Mouse (Mus musculus) embryo, embryonic 11 days (tissue): ENCODE measurements at regions not wholly inside any gene's neighbourhood (a gene's known extent, or its start where the extent isn't known, plus 50 kb on each side); places are given as distances from the start of the nearest gene placed in this dataset.
A peak's percentile ranks its signal among the peaks of the same experiment; 100 is the strongest.

ENCODE experiments used
- DNase-seq: peaks from one replicate; pipeline ENCODE4 v3.0.0-alpha.2; 2015

DNA sequence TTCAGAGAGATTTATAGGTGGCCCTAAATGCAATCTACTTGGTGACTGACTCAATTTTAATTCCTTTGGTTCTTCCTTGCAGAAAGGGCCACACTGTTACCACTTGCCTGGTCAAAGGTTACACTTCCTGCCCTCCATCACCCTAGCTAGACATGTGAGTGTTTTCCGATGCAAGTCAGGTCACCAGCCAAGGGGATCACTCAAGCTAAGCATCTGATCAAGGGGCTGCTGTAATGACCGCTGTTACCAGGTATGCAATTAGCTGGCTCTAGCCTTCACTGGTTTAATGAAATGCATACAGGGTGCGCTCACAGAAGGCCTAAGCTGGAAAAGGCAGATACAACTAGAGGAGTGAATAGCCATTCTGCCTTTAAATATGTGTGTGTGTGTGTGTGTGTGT is 105.1 kb downstream of the Mtx2 start:
- peak; percentile 60 for DNase-seq

DNA sequence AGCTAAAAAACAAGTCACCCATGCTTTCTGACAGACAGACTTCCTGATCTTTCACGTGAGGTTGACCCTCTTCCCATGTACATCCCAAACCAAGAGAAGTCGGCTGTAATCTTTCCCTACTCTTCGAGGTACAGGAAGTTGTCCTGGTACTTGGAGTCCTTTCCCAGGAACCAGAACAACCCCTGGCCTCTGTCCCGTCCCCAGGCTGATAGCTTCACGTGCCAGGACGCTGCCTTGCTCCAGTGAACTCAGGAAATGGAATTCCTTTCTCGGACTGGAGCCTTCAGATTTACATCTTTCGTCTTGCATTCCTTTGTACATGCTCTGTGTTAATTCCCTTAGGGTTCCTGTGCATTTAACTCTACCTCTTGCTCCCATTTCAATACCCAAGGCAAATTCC is 107.6 kb downstream of the Mtx2 start:
- DNase-seq: peak; percentile 49

DNA sequence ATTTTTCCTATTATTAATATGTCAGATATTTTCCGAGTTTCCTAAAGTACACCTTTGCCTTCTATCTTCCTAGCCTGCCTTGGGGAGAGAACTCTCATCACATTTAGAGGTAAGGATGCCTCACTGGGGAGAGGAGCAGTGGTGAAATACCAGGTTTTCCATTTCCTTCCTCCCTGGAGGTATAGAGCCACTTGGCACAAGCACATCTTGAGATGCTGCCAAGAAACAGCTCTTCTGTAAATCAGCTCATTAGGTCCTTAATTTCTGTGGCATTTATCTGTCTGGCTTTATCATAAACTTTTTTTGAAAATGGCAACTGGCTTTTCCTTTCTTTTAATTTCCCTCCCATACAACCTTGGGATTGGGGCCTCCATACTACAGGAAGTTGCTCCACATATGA is 108.2 kb downstream of the Mtx2 start:
- DNase-seq: no peak

DNA sequence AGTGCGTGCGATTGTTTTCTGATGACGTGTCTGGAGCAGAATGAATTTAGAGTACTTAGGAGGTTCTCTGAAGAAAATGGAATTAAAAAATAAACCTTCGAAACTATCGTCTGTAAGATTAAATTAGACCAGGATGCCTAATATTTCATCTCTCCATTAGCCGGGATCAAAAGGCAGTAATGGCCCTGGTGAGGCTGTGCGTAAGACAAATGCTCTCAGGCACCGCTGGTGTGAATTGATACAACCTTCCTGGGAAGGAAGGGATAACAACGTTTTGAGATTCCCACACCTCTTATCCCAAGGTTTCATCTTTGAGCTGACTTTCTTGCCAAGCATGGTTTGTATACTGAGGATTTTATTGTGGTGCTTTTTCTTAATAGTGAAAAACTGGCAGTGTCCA is 113.1 kb downstream of the Mtx2 start:
- no peak for DNase-seq

DNA sequence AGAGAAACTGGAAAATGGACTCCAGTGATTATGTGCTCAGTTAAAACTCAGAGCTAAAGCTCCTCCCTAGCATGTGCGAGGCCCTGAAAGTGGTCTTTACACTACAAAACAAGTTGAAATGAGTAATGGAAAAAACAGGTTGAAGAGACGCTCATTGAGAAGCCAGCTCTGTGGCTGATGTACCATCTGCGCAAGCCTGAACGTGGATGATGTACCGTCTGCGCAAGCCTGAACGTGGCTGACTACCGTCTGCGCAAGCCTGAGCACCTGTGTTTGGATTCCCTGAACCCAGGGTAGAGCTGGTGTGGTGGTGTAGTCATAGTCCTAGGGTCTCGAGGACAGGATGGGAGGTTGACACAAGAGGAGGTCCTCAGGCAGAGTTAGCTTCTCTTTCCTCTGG is 116.4 kb downstream of the Mtx2 start:
- DNase-seq: no peak

DNA sequence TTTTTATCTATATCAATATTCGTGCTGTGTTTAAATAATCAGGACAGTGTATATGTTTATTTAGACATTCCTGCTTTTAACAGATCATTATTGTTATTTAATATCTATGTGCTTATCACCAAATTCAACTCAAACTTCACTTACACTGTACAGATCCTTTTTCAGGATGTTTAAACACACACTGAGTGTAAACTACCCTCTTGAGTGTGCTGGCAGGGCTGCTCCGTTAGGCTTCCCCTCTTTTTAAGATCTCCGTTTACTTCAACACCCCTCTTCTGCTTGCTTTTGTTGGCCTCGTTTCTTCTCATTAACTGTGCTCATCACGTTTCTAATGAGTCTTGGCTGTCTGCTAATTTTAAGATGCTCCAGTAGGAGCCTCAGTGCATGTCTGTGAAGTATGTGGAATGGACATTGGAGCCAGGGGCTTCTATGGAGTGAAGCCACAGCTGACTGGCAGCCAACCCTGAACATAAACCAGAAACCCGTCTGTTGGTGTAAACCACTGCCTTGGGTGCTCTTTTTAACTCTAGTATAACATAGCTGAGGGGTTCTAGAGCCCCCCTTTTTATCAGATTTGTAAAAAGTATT is 117.1 kb downstream of the Mtx2 start:
- no peak for DNase-seq

DNA sequence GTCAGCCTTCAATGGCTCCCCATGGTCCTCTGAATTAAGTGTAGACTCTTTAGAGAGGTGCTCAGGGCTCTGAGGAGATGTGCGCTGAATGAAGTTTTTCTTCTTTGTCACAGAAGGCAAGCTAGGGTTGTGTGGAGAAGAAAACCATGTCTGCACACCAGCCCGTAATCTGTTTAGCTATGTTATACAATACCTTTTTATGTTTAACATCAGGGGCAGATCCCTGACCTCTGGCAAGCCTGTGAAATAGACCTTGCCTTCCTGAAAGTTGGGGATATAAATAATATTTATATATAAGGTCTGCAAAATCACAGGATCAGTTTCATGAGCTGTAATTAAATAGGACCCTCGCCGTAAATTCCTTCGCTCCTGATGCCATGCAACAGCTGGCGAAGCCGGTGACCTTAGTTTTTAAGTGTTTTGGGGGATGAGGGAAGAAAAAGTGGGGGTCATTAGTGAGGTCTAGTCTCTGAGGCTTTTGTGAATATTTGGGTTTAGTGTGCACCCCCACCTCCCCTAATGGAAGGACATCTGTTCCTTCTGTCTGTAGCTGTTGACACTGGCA is 119.7 kb downstream of the Mtx2 start:
- peak; percentile 48 for DNase-seq

DNA sequence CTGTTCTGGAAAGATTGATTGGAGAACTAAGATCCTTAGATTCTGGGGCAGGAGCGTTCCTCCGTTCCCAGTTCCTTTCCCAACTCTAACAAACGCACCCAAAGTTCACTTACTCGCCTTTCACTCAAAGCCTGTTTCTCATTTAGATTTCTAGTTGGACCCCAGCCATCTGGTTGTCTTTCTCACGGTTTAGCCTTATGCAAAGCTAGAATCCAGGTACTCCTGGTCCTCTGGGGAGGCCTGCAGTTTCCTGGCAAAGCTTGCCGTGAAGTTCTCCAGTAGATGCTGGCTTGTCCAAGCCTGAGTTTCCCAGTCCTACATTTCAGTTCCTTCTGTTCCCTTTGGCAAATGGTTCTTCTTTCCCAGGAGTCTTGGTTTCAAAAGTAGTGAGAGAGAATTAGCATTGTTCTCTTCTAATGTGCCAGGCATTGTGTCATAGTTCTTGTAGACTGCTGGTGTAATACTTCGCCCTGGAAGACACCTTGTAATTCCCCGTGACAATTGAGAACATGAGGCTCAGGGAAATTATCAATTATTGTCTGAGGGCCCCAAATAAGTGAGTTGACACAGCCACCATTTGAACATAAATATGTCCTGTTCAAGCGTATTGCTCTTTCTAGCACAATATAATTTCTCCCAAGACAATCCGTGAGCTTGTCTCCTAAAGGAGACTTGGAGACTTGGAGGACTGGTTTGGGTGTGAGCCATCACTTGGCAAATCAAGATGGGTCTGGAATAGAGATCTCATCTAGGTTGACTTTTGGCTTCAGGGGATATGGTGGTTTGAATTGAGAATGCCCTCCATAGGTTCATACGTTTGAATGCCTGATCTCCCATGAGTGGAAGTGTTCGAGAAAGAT is 126.0 kb downstream of the Mtx2 start:
- no peak for DNase-seq

DNA sequence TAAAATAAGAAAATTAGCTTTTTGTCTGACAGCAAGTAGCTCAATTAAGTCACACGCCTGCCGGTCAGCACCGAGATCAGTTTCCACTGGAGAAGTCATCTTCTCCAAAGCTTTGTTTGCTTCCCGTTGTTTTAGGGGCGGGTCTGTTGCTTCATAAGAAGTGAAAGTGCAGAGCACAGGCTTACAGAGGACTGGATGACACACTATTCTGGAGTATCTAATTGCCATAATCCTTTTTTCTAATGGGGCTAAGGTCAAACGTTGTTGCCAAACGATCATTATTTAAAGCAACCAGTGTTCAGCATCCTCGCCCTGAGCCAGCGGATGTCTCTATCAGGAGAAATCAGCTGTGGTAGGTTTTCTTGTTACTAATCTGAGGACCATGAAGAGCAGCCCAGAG is 128.5 kb downstream of the Mtx2 start:
- no peak for DNase-seq

DNA sequence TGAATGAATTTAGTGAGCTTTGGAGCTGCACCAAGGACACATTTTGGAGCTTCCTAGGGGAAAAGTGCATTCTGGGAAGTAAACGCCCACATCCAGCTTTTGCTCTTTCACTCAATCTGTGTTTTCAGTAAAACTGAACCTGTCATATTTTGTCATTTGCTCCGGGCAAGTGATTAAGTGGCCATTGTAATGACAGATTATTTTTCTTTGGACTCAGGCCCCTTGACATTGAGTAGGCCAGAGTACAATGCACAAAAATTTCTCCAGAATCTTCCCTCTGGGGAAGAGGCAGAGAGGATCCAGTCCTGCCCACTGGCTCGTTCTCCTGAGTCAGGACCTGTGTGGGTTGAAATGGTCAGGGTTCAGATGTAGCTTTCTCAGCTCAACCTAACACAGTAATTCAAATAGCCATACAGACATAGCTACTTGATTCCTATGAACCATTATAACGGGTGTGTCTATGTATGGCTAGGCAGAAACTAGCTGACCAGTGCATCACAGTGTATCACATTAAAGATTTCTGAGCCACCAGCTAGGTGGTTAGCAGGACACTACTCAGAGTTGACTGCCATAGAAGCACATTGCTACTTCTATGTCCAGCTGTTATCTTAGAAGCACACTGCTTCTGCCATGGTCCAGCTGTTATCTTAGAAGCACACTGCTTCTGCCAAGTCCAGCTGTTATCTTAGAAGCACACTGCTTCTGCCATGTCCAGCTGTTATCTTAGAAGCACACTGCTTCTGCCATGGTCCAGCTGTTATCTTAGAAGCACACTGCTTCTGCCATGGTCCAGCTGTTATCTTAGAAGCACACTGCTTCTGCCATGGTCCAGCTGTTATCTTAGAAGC is 129.9 kb downstream of the Mtx2 start:
- no peak for DNase-seq

DNA sequence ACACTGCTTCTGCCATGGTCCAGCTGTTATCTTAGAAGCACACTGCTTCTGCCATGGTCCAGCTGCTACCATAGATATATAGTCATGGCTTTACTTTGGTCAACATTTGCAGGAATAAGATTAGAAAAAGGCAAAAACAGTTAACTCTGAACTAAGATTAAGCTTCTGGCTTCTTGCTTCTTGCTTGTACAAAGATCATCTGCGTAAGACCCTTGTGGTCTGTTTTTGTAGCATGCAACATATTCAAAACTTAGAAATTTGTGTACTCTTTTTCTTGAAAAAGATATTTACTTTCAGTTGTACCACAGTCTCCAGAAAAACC is 130.5 kb downstream of the Mtx2 start:
- DNase-seq: no peak

DNA sequence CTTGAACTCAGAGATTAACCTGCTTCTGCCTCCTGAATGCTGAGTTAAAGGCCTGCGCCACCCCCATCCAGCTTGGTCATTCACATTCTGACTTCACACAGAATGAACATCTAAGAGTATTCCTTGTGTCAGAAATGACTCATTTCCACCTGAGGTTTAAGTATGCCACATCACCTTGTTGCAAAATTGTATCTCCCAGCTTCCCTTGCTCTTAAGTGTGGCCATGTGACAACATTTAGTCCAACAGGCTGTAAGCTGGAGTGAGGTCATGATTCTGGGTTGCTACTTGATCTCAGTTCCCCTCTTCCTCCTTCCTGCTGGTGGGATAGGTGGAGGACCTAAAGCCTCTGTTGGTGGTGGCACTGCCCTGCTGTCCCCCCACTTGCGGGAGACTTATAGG is 131.0 kb downstream of the Mtx2 start:
- DNase-seq: no peak

DNA sequence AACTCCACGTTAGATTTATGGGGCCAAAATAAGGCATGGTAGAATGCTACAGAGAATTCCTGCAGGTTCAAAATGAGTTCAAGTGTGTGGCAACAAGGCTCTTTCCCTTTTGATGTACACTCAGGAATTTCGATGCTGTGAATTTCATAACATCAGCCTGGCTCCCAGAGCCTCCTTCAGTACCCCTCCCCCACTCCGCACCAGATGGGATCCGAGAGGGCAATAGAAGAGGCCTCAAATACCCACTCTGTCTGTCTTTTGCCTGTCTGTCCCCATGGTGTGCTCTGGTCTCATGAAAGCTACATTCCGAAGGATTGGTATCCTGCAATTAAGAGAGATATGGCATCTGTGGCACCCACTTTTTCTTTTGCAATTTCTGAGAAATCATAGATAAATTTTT is 134.3 kb downstream of the Mtx2 start:
- peak; percentile 72 for DNase-seq

DNA sequence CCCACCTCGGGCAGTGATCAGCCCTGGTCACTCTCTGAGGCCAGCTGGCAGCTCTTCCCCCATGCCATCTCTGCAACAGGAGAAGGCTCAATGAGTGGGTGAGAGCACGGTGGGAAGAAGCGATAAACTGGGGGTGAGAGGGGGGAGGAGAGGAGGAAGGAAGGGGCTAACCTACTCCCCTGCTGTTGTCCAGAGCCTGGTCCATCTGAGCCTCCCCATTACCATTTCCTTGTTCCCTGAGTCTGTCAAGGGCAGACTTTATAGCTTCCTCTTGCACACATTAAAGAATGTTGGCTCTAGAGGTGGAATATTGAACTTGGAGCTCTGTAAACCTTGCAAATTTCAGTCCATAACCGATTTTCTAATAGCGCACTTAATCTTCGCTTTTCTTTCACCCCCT is 136.8 kb downstream of the Mtx2 start:
- DNase-seq: no peak

DNA sequence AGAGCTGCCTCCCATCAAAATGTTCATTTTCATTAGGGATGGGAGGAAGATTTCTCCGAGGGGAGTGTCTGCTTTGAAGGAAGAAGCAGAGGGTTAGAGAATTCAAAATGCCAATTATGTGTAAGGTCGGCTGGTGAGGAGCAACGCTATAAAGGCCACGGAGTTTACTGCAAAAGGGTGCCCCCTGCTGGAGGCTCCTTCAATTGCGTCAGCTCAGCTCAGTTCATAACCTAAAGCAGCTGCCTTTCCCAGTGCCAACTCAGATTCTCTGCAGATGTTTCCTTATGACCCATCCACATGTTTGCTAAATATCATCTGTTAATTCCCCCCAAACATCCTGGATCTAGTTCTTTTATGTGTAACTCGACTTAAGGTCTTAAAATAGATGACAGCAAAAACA is 138.8 kb downstream of the Mtx2 start:
- DNase-seq: peak; percentile 91

DNA sequence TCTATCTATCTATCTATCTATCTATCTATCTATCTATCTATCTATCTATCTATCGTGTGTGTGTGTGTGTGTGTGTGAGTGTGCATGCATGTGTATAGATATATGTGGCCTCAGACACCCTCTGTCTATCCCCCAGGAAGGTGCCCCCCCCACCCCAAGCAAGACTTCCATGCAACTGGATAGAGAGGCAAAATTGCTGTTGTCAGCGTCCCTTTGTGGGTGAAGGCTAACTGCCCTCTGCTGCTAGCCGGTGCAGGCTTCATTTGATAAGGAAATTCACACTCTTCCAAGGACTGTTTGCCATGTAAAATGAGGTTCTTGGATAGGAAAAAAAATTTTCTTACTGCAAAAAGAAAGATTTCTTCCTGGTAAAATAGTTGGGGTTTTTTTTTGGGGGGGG is 139.4 kb downstream of the Mtx2 start:
- no peak for DNase-seq

DNA sequence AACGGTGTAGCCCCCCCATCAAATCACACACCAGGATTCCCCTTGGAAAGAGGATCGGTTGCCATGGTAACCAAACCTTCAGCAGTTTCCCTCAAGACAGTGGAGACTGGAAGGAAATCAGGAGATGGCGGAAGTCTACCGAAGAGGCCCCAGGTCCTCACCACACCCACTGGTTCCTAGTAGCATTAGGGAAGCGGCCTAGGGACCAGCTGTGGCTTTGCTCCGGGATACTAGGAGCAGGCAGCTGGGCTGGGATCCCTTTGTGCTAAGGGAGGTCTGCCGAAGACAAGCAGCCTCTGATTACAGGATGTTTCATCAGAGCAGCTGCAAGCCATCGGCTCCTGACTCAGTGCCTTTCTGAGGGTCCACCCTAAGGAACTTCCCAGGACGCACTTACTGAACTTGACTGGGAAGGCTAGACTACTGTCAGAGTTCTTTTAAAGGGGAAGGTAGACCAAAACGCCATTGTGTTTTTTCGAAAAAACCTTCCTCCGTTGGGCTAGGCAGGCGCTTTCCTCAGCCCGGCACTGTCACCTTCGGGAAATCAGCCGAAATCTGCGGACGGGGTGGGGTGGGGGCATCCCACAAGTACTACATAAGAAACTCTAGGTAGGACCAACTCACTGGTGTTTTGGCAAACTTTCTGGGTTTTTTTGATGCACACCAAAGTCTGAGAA is 139.9 kb downstream of the Mtx2 start:
- peak; percentile 77 for DNase-seq

DNA sequence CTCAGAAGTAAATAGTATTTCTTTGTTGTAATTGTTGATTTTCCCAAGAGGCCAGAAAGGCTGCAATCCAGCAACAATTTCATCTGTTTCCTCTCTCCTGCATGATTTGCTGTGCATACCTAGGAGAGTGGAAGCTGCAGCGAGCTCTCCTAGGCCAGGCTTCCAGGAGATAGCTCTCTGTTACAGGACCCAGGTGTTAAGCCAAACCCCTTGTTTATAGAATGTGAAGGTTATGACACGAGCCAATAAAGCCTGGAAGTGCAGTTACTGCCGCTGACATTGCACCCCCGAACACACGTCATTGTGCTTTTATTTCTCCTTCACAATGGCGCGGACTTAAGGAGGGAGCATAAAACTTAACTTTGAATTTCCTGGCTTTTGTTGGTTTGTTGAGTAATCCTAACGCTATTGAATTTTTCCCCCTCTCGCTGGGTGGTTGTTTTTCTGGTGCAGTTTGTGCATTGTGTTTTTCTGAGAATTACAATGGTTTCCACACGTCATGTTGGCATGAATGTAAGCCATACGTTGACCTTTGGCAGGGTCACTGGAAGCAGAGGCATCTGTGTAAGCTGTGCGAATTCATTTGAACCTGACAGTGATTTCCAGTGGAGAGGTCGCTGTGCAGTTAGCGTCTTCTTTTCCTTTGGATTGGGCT is 145.1 kb downstream of the Mtx2 start:
- peak; percentile 61 for DNase-seq

DNA sequence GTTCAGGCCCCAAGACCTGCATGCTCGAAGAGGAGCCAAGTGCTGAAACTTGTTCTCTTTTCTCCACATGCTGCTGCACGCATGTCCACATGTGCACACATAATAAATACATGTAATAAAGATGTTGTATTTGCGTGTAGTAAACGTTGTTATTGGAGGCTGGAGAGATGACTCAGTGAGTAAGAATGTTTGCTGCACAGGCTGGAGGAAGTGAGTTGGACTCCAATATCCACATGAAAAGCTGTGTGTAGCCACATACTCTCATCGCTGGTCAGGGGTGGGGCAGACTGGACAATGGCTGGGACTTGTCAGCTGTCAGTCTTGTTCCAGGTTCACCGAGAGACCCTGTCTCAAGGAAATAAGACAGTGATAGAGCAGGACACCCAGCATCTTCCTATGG is 147.8 kb downstream of the Mtx2 start:
- DNase-seq: no peak

DNA sequence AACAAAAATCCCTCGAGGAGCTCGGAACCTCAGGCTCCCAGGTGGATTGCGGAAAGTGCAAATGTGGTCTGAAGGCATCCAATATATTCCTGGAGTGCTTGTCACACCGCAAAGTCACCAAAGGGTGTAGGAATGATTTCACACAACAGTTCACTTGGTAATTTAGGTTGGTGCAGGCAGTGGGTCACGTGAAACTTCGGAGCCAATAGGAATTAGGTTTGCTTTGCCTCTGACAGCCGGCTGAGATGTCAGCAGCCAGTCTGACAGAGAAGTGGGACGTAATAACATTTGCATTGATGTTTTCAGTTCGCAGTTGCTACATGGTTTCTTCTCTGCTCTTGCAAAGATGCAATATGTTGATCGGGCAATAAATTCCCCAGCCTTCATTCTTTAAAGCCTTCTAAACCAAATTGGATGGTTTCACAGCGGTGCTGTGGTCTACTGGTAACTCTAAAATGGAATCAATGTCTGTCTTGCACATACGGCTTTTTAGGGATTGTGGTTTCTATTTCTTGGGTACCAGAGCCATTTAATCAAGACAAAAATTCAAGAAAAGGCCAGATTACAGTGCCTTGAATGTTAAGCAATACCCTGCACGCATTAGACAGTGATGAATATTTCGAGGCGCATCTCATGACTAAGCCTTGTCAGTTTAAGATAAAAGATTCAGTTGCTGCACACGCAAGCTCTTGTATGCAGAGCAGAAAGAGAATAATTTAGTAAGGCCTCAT is 149.2 kb downstream of the Mtx2 start:
- DNase-seq: no peak

DNA sequence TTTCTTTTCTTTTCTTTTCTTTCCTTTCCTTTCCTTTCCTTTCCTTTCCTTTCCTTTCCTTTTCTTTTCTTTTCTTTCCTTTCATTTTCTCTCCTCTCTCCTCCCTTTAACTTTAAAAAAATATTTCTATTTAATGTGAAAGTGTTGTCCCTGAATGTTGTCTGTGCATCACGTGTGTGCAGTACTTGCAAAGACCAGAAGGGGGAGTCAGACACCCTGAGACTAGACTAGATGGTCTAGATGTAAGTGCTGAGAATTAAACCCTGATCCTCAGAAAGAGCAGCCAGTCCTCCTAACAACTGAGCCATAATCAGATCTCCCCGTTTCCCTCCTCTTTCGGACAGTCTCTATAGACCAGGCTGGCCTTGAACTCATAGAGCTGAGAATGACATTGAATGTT is 151.7 kb downstream of the Mtx2 start:
- no peak for DNase-seq

DNA sequence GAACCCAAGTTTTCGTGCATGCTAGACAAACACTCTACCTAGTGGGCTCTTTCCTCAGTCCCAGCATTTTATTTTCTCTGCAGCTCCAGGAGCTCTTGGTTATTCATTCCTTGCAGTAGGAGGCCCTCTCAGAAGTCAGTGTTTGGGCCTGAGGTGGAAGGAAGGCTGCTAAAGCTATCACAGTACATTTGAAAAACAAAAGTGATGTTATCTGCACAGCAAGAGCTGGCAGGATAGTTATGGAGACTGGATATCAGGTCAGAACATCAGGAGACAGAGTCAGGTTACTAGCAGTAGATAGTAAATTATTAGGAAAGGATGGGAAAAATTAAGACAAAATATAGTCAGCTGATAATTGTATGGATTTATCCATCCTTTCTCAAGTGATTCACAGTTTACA is 152.2 kb downstream of the Mtx2 start:
- DNase-seq: no peak
